Mouse (Mus musculus): Measurements from ENCODE around the gene Twf2.

- TF ChIP-seq MAX (IDR thresholded peaks at IDR 0.05; ENCODE audit: low read length) (no peak), MAFK (IDR thresholded peaks at IDR 0.05; ENCODE audit: insufficient replicate concordance, low read length) (no peak), NELFE (IDR thresholded peaks at IDR 0.05; ENCODE audit: low read depth, low read length) (no peak), CTCF (conservative IDR thresholded peaks at IDR 0.05 in 1 of 2, IDR thresholded peaks at IDR 0.05 in 1 of 2; ENCODE audit: low read depth in 2 of 2, low read length in 2 of 2) (no peak), POLR2A (IDR thresholded peaks at IDR 0.05; ENCODE audit: low read depth, low read length) (no peak), NRF1 (IDR thresholded peaks at IDR 0.05; ENCODE audit: low read depth, low read length) (no peak), ZNF384 (IDR thresholded peaks at IDR 0.05; ENCODE audit: low read depth, low read length) (no peak), IRF4 (IDR thresholded peaks at IDR 0.05; ENCODE audit: low read depth, low read length) (no peak), KAT2A (IDR thresholded peaks at IDR 0.05; ENCODE audit: insufficient replicate concordance, low read length) (no peak), MYC (IDR thresholded peaks at IDR 0.05; ENCODE audit: low read depth, low read length) (no peak), EP300 (IDR thresholded peaks at IDR 0.05; ENCODE audit: low read length) (no peak), PAX5 (IDR thresholded peaks at IDR 0.05; ENCODE audit: low read length) (no peak), ZMIZ1 (IDR thresholded peaks at IDR 0.05; ENCODE audit: low read depth, low read length) (no peak)
Observed at GRCm38 (mm10) chr9:106232956-106233355, 30.0 kb downstream of the Twf2 start.

Measured in CH12.LX (cell line).